Mouse (Mus musculus) heart, embryonic 12.5 days (tissue): Measurements from ENCODE around the gene F5. TPM values are rescaled to one million over a fixed set of nuclear protein-coding genes. Genes with fewer than 3 reads are reported as not detected.

Experiments
- ATAC-seq: fragments of 200-750 bp; cut with Nextera tagmentation; 2 replicates; pipeline ENCODE4 v1.8.0; 2017; ENCODE audit warnings: moderate TSS enrichment, moderate library complexity; ENCODE audit not compliant: insufficient number of reproducible peaks, low FRiP score
- H3K27ac ChIP-seq: fragments of 300-500 bp; sonication (generic); 2 replicates; pipeline ENCODE4 v1.5.1; 2016; ENCODE audit warnings: mild to moderate bottlenecking, moderate library complexity; ENCODE audit not compliant: poor library complexity, severe bottlenecking
- H3K27me3 ChIP-seq: fragments of 300-500 bp; sonication (generic); replicated peaks from 2 replicates; pipeline ENCODE4 v1.6.1; 2016; ENCODE audit warnings: mild to moderate bottlenecking, moderate library complexity
- H3K36me3 ChIP-seq: fragments of 300-500 bp; sonication (generic); 2 replicates; pipeline ENCODE4 v1.6.1; 2016; ENCODE audit warnings: mild to moderate bottlenecking, moderate library complexity
- H3K4me1 ChIP-seq: fragments of 300-500 bp; sonication (generic); replicated peaks from 2 replicates; pipeline ENCODE4 v1.6.1; 2016; ENCODE audit warnings: mild to moderate bottlenecking
- H3K4me2 ChIP-seq: fragments of 300-500 bp; sonication (generic); 2 replicates; pipeline ENCODE4 v1.6.1; 2016; ENCODE audit warnings: mild to moderate bottlenecking, moderate library complexity
- H3K4me3 ChIP-seq: fragments of 300-500 bp; sonication (generic); 2 replicates; pipeline ENCODE4 v1.5.1; 2016; ENCODE audit warnings: mild to moderate bottlenecking
- H3K9ac ChIP-seq: fragments of 300-500 bp; sonication (generic); 2 replicates; pipeline ENCODE4 v1.6.1; 2016; ENCODE audit warnings: mild to moderate bottlenecking, moderate library complexity
- H3K9me3 ChIP-seq: fragments of 300-500 bp; sonication (generic); replicated peaks from 2 replicates; pipeline ENCODE4 v1.6.1; 2016; ENCODE audit warnings: mild to moderate bottlenecking, moderate library complexity
- WGBS: fragments of 180-500 bp; shearing (Covaris S2); methylation state at CpG from one replicate; pipeline ENCODE4 v1.1.7; 2016; 5-methylcytosine and 5-hydroxymethylcytosine counted together
- polyA plus RNA-seq: library from polyadenylated mRNA; unstranded; fragments of >200 nt; fragmentation: Nextera tagmentation; extraction: Ambion mirVana; gene quantifications from 2 replicates; pipeline ENCODE4 v1.2.1, GENCODE M21; 2016

Gene F5
- 0.55 and 0.87 TPM in 2 replicates for polyA plus RNA-seq

- peaks cover 3% of the 10 kb centered on the region; the same call in 1 of the 2 replicates for H3K4me1 ChIP-seq
- ATAC-seq: peak; percentile 33; the same call in 1 of the 2 replicates
- peak within 1 kb of the TSS; percentile 52 for H3K4me2 ChIP-seq
- H3K27me3 ChIP-seq: no peaks in the 10 kb centered on the region
- H3K4me3 ChIP-seq: 0 out of 2 replicates have a peak within 1 kb of the TSS, but pooled peaks have one; percentile 4
- H3K36me3 ChIP-seq: no peaks in the 10 kb centered on the region
- 9% methylated on average over 16 of the region's 16 CpGs for WGBS
- no peaks in the 10 kb centered on the region for H3K9me3 ChIP-seq
- no peak within 1 kb of the TSS for H3K9ac ChIP-seq
- H3K27ac ChIP-seq: no peak within 1 kb of the TSS
These were observed at the start of gene F5 for GRCm38 (mm10) chr1:164151387-164152088. TSS of gene F5 (plus strand) at chr1:164151838.

- no peak overlapping the region for H3K4me2 ChIP-seq
- H3K36me3 ChIP-seq: no peaks in the 10 kb centered on the region
- no peak overlapping the region for H3K27ac ChIP-seq
- no peaks in the 10 kb centered on the region for H3K27me3 ChIP-seq
- no peaks in the 10 kb centered on the region for H3K4me1 ChIP-seq
- no peak overlapping the region for H3K4me3 ChIP-seq
- ATAC-seq: no peak
- H3K9me3 ChIP-seq: no peaks in the 10 kb centered on the region
- WGBS: 63% methylated on average over 2 of the region's 2 CpGs
- H3K9ac ChIP-seq: no peak overlapping the region
These were observed 41.9 kb upstream of the F5 start for GRCm38 (mm10) chr1:164109763-164110162.

- Histone ChIP-seq H3K4me1 (no peaks in the 10 kb centered on the region), H3K9me3 (no peaks in the 10 kb centered on the region), H3K4me2 (no peak overlapping the region), H3K27ac (no peak overlapping the region), H3K4me3 (no peak overlapping the region), H3K27me3 (no peaks in the 10 kb centered on the region), H3K36me3 (no peaks in the 10 kb centered on the region), H3K9ac (no peak overlapping the region)
- 90% methylated on average over 9 of the region's 9 CpGs for WGBS
- no peak for ATAC-seq
These were observed 40.9 kb upstream of the F5 start for GRCm38 (mm10) chr1:164110591-164111329.

- no peak overlapping the region for H3K9ac ChIP-seq
- H3K4me2 ChIP-seq: no peak overlapping the region
- H3K4me3 ChIP-seq: no peak overlapping the region
- ATAC-seq: no peak
- H3K9me3 ChIP-seq: no peaks in the 10 kb centered on the region
- no peaks in the 10 kb centered on the region for H3K36me3 ChIP-seq
- H3K27ac ChIP-seq: no peak overlapping the region
- H3K4me1 ChIP-seq: no peaks in the 10 kb centered on the region
- 65% methylated on average over 5 of the region's 5 CpGs for WGBS
- H3K27me3 ChIP-seq: no peaks in the 10 kb centered on the region
These were observed 37.4 kb upstream of the F5 start for GRCm38 (mm10) chr1:164114280-164114679.

GRCm38 (mm10) chr1:164114947-164115493 lies 36.6 kb upstream of the F5 start, which contains the start of gene Selp:
TSS of gene Selp (plus strand) at chr1:164115264.
- WGBS: 60% methylated on average over 8 of the region's 8 CpGs
- Histone ChIP-seq H3K36me3 (no peaks in the 10 kb centered on the region), H3K4me3 (no peak within 1 kb of the TSS), H3K4me1 (no peaks in the 10 kb centered on the region), H3K4me2 (no peak within 1 kb of the TSS), H3K9me3 (no peaks in the 10 kb centered on the region), H3K27me3 (no peaks in the 10 kb centered on the region), H3K9ac (no peak within 1 kb of the TSS), H3K27ac (no peak within 1 kb of the TSS)
- ATAC-seq: no peak

GRCm38 (mm10) chr1:164115647-164116046 lies 36.0 kb upstream of the F5 start:
- Histone ChIP-seq H3K36me3 (no peaks in the 10 kb centered on the region), H3K27me3 (no peaks in the 10 kb centered on the region), H3K27ac (no peak overlapping the region), H3K9ac (no peak overlapping the region), H3K9me3 (no peaks in the 10 kb centered on the region), H3K4me3 (no peak overlapping the region), H3K4me1 (peaks cover 4% of the 10 kb centered on the region), H3K4me2 (no peak overlapping the region)
- 78% methylated on average over 6 of the region's 6 CpGs for WGBS
- no peak for ATAC-seq

GRCm38 (mm10) chr1:164117869-164118268 lies 33.8 kb upstream of the F5 start:
- no peak overlapping the region for H3K9ac ChIP-seq
- H3K4me2 ChIP-seq: no peak overlapping the region
- peaks cover 9% of the 10 kb centered on the region for H3K4me1 ChIP-seq
- WGBS: 86% methylated on average over 6 of the region's 6 CpGs
- no peaks in the 10 kb centered on the region for H3K9me3 ChIP-seq
- no peak for ATAC-seq
- no peak overlapping the region for H3K27ac ChIP-seq
- H3K4me3 ChIP-seq: no peak overlapping the region
- no peaks in the 10 kb centered on the region for H3K36me3 ChIP-seq
- H3K27me3 ChIP-seq: no peaks in the 10 kb centered on the region

GRCm38 (mm10) chr1:164119892-164120776 lies 31.5 kb upstream of the F5 start:
- Histone ChIP-seq H3K9me3 (no peaks in the 10 kb centered on the region), H3K27ac (no peak overlapping the region), H3K36me3 (no peaks in the 10 kb centered on the region), H3K9ac (no peak overlapping the region), H3K4me1 (peaks cover 9% of the 10 kb centered on the region), H3K4me3 (no peak overlapping the region), H3K27me3 (no peaks in the 10 kb centered on the region), H3K4me2 (no peak overlapping the region)
- ATAC-seq: peak; percentile 67; the same call in 1 of the 2 replicates
- 49% methylated on average over 3 of the region's 3 CpGs for WGBS

GRCm38 (mm10) chr1:164120777-164121158 lies 30.9 kb upstream of the F5 start:
- ATAC-seq: no peak
- peaks cover 9% of the 10 kb centered on the region for H3K4me1 ChIP-seq
- 67% methylated on average over 3 of the region's 3 CpGs for WGBS
- H3K36me3 ChIP-seq: no peaks in the 10 kb centered on the region
- H3K4me3 ChIP-seq: no peak overlapping the region
- H3K9ac ChIP-seq: no peak overlapping the region
- H3K27me3 ChIP-seq: no peaks in the 10 kb centered on the region
- H3K27ac ChIP-seq: no peak overlapping the region
- no peak overlapping the region for H3K4me2 ChIP-seq
- H3K9me3 ChIP-seq: no peaks in the 10 kb centered on the region

GRCm38 (mm10) chr1:164123836-164124235 lies 27.8 kb upstream of the F5 start:
- no peaks in the 10 kb centered on the region for H3K36me3 ChIP-seq
- H3K4me2 ChIP-seq: no peak overlapping the region
- ATAC-seq: no peak
- no peak overlapping the region for H3K4me3 ChIP-seq
- H3K9ac ChIP-seq: no peak overlapping the region
- H3K9me3 ChIP-seq: no peaks in the 10 kb centered on the region
- peaks cover 9% of the 10 kb centered on the region for H3K4me1 ChIP-seq
- no peak overlapping the region for H3K27ac ChIP-seq
- no peaks in the 10 kb centered on the region for H3K27me3 ChIP-seq
- WGBS: 46% methylated on average over 3 of the region's 3 CpGs
